8 mouse cellular contexts compared by ENCODE assay signal in genomic region chr2:148121885-148122876, GRCm38 (mm10).
DNase-seq lines count a peak whose midpoint lies in the region; TF ChIP-seq lines count a peak whose summit lies in the region.

No protein-coding gene starts in this region.

- no peak overlapping the region for H3K4me3 ChIP-seq in forebrain, embryonic 10.5 days
- no peak overlapping the region for H3K4me3 ChIP-seq in layer of hippocampus, adult 2 months

- TF ChIP-seq CTCF in layer of hippocampus, adult 2 months (conservative IDR thresholded peaks at IDR 0.05), result peak; percentile 73

- peaks cover 7% of the 10 kb centered on the region; the same call in 1 of the 2 replicates for H3K4me1 ChIP-seq in forebrain, embryonic 10.5 days

- 42% methylated on average over 12 of the region's 13 CpGs for WGBS in forebrain, embryonic 10.5 days

- H3K27ac ChIP-seq in forebrain, embryonic 10.5 days, result no peak overlapping the region
- H3K27ac ChIP-seq in layer of hippocampus, adult 2 months, result no peak overlapping the region

- H3K9me3 ChIP-seq in forebrain, embryonic 10.5 days, result no peaks in the 10 kb centered on the region

- peak; percentile 44 for DNase-seq in 416B (ENCODE audit: low read depth)
- DNase-seq in R1 (ENCODE audit: low read depth, low spot score), result peak; percentile 36
- DNase-seq in forebrain, embryonic 10.5 days (ENCODE audit: extremely low spot score, low spot score), result peak; percentile 44
- peak; percentile 61 for DNase-seq in heart, postnatal 4 days
- peak; percentile 46 to 62 for DNase-seq in layer of hippocampus, adult 2 months (ENCODE audit: low spot score in 2 of 2)
- peak; percentile 62 for DNase-seq in lung, postnatal 14 days
- peak; percentile 29 for DNase-seq in right cerebral cortex, postnatal 25 days
- no peak for DNase-seq in thymus, postnatal 10 days (ENCODE audit: low spot score in 2 of 2)

- H3K36me3 ChIP-seq in forebrain, embryonic 10.5 days (replicated peaks), result no peaks in the 10 kb centered on the region

- H3K27me3 ChIP-seq in forebrain, embryonic 10.5 days (ENCODE audit: poor library complexity, severe bottlenecking), result no peaks in the 10 kb centered on the region; the same call in 1 of the 2 replicates

Comparison
In these comparisons a context has a peak if more than half of its experiments do, and no peak if none do; other contexts are left out.
1. DNase-seq: peak in 416B (single experiment), R1 (single experiment), forebrain, embryonic 10.5 days (single experiment), heart, postnatal 4 days (single experiment), layer of hippocampus, adult 2 months (2 of 2), lung, postnatal 14 days (single experiment) and right cerebral cortex, postnatal 25 days (single experiment); none in thymus, postnatal 10 days (0 of 2).